In genomic region chr6:92665530-92665989, GRCm38 (mm10) we compare ENCODE assay signal across 8 mouse cellular contexts. TPM values are rescaled to one million over a fixed set of nuclear protein-coding genes. Genes with fewer than 3 reads are reported as not detected.
DNase-seq lines count a peak whose midpoint lies in the region; ATAC-seq lines count a peak whose summit lies in the region.
"Had no signal": no experiment of that assay in that cellular context is flagged by ENCODE, and none has a peak within 500 bp of the region (broad histone marks: within the 10 kb centered on the region; RNA-seq: fewer than 3 reads in every experiment).

No protein-coding gene starts in this region.

- DNase-seq in R1 (ENCODE audit: low read depth, low spot score): peak; percentile 38
- DNase-seq in frontal cortex, postnatal 10 days (ENCODE audit: low spot score in 2 of 2): peak; percentile 23 to 64
- DNase-seq in hindbrain, embryonic 14.5 days (ENCODE audit: low spot score): peak; percentile 91
- DNase-seq in left cerebral cortex, adult 18-20 months (ENCODE audit: low spot score in 2 of 2): peak; percentile 84 to 88
- peak; percentile 82 for DNase-seq in testis, postnatal 10 days (ENCODE audit: low spot score)

- H3K36me3 ChIP-seq in hindbrain, embryonic 14.5 days (replicated peaks; ENCODE audit: control insufficient read depth, insufficient read depth): no peaks in the 10 kb centered on the region
- no peaks in the 10 kb centered on the region for H3K36me3 ChIP-seq in midbrain, embryonic 12.5 days
- H3K36me3 ChIP-seq: embryonic facial prominence, embryonic 15.5 days had no signal

- 0% methylated on average over 1 of the region's 1 CpGs for WGBS in hindbrain, embryonic 14.5 days
- 0% methylated on average over 1 of the region's 1 CpGs for WGBS in midbrain, embryonic 12.5 days

- 0 out of 2 replicates have a peak overlapping the region, but pooled peaks have one; percentile 11 for H3K4me2 ChIP-seq in hindbrain, embryonic 14.5 days (replicated peaks)
- H3K4me2 ChIP-seq in midbrain, embryonic 12.5 days (replicated peaks): no peak overlapping the region
- H3K4me2 ChIP-seq: embryonic facial prominence, embryonic 15.5 days had no signal

- H3K9ac ChIP-seq in hindbrain, embryonic 14.5 days: no peak overlapping the region
- H3K9ac ChIP-seq in midbrain, embryonic 12.5 days (replicated peaks): no peak overlapping the region
- H3K9ac ChIP-seq: embryonic facial prominence, embryonic 15.5 days had no signal

- H3K4me1 ChIP-seq in hindbrain, embryonic 14.5 days (replicated peaks; ENCODE audit: control insufficient read depth, insufficient read depth, low read length): peaks cover 29% of the 10 kb centered on the region
- peaks cover 15% of the 10 kb centered on the region for H3K4me1 ChIP-seq in midbrain, embryonic 12.5 days

- H3K9me3 ChIP-seq in hindbrain, embryonic 14.5 days (ENCODE audit: control insufficient read depth, low read length): no peaks in the 10 kb centered on the region
- H3K9me3 ChIP-seq in midbrain, embryonic 12.5 days: no peaks in the 10 kb centered on the region
- H3K9me3 ChIP-seq: embryonic facial prominence, embryonic 15.5 days had no signal

- H3K4me3 ChIP-seq in hindbrain, embryonic 14.5 days (replicated peaks; ENCODE audit: low read length): no peak overlapping the region
- no peak overlapping the region for H3K4me3 ChIP-seq in midbrain, embryonic 12.5 days
- H3K4me3 ChIP-seq: embryonic facial prominence, embryonic 15.5 days had no signal

- peak overlapping the region; percentile 62 for H3K27ac ChIP-seq in hindbrain, embryonic 14.5 days
- peak overlapping the region; percentile 35; the same call in 1 of the 2 replicates for H3K27ac ChIP-seq in midbrain, embryonic 12.5 days (replicated peaks)
- H3K27ac ChIP-seq: embryonic facial prominence, embryonic 15.5 days had no signal

- no peaks in the 10 kb centered on the region for H3K27me3 ChIP-seq in hindbrain, embryonic 14.5 days (ENCODE audit: control insufficient read depth, insufficient read depth, low read length)
- no peaks in the 10 kb centered on the region for H3K27me3 ChIP-seq in midbrain, embryonic 12.5 days
- H3K27me3 ChIP-seq: embryonic facial prominence, embryonic 15.5 days had no signal

- ATAC-seq in cerebellum, adult (ENCODE audit: insufficient number of reproducible peaks, low FRiP score, low TSS enrichment): 0 out of 2 replicates have a peak, but pooled peaks have one; percentile 8
- 0 out of 2 replicates have a peak, but pooled peaks have one; percentile 48 for ATAC-seq in hindbrain, embryonic 14.5 days (ENCODE audit: low FRiP score)
- ATAC-seq in midbrain, embryonic 12.5 days (ENCODE audit: low FRiP score, low read depth): 0 out of 2 replicates have a peak, but pooled peaks have one; percentile 34

RNA-seq across cellular contexts. Expression of gene Prickle2, which starts 40.4 kb away (rescaled TPM):
- 18.6 and 20.2 TPM in 2 replicates for polyA plus RNA-seq in hindbrain, embryonic 14.5 days (2014; fragmentation: Nextera tagmentation; extraction: Ambion mirVana)
- 100 to 1,000 TPM; 162 to 170 TPM for total RNA-seq in left cerebral cortex, adult 18-20 months (2021)
- polyA plus RNA-seq in midbrain, embryonic 12.5 days (2016; fragmentation: Nextera tagmentation; extraction: Ambion mirVana): 12.1 and 12.7 TPM in 2 replicates

Comparison
In these comparisons a context has a peak if more than half of its experiments do, and no peak if none do; other contexts are left out.
1. DNase-seq: peak in every context shown above with its lines; median percentile 91 in hindbrain, embryonic 14.5 days; 86 in left cerebral cortex, adult 18-20 months; 82 in testis, postnatal 10 days; 44 in frontal cortex, postnatal 10 days; 38 in R1.